Comparison of ENCODE assay signal across 15 mouse cellular contexts in the genomic region with DNA sequence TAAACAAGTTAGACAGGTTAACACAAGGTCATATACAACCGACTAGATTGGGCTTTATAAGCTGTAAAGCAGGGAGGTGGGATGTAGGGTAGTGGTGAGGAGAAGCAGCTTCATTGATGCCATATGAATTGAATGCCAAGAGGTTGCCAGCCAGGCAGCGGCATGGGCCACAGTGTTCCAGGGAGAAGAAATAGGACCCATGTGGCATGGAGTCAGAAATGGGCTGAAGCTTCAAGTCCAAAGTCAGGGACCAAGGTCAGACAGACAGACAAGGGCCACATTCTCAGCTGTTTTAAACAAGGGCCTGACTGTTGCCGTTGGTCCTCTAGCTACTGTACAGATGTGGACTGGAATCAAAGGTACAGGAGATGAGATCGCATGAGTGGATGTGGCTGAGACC.
"Had no signal": no experiment of that assay in that cellular context is flagged by ENCODE, and none has a peak within 500 bp of the region (broad histone marks: within the 10 kb centered on the region; RNA-seq: fewer than 3 reads in every experiment).

No protein-coding gene starts in this region.

- H3K27ac ChIP-seq: midbrain, embryonic 10.5 days; midbrain, embryonic 12.5 days; neural tube, embryonic 13.5 days; neural tube, embryonic 15.5 days had no signal

- H3K4me3 ChIP-seq: midbrain, embryonic 10.5 days; midbrain, embryonic 12.5 days; myocyte; neural tube, embryonic 13.5 days; neural tube, embryonic 15.5 days had no signal

- DNase-seq: lung, adult 18-20 months; lung, embryonic 14.5 days; lung, postnatal 10 days; lung, postnatal 4 days; midbrain, embryonic 14.5 days; right cerebral cortex, postnatal 14 days; spleen, adult 18-20 months; thymus, adult 18-20 months; thymus, postnatal 14 days; thymus, postnatal 36 days had no signal
